Mouse (Mus musculus): ENCODE results near the gene Ptges3l.

Gene Ptges3l

GRCm38 (mm10) chr11:101458217-101458616 lies 33.1 kb upstream of the Ptges3l start:
- in situ Hi-C loops (cut with MboI; ENCODE audit: unreplicated experiment in 2 of 2), result no loop called here

- in situ Hi-C loops (cut with MboI; ENCODE audit: unreplicated experiment in 2 of 2), result no loop called here
Measured at GRCm38 (mm10) chr11:101457631-101458030, 32.5 kb upstream of the Ptges3l start.

GRCm38 (mm10) chr11:101455627-101456026 lies 30.5 kb upstream of the Ptges3l start:
- in situ Hi-C loops (cut with MboI; ENCODE audit: unreplicated experiment in 2 of 2), result no loop called here

GRCm38 (mm10) chr11:101454702-101455101 lies 29.6 kb upstream of the Ptges3l start:
- in situ Hi-C loops (cut with MboI; ENCODE audit: unreplicated experiment in 2 of 2), result no loop called here

DNA sequence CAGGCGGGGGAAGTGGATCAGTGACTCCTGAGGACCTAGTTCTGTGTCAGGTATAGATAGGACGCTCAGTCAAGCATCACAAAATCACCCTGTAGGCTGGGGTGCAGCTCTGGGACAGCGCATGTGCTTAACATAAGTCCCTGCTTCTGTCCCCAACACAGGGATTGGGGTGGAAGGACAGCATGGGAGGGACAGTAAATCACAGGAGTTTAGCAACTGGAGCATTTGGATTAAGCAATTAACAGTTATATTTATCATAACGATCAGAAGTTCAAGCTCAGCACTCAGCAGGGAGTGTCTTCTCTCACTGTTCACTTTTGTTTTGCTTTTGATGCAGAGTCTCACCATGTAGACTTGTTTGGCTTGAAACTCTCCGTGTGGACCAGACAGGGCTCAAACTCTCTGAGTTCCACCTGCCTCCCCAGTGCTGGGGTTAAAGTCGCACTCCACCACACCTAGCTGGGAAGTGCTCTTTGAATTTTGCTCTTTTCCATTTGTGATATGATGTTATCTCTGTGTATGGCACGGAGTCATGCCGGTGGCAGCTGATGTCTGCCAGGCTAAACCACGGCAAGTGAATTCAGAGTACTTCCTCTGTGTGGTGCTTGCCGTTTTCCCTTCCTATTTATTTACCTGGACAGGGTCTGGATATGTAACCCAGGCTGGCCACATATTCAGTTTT lies 27.1 kb upstream of the Ptges3l start:
- in situ Hi-C loops (cut with MboI; ENCODE audit: unreplicated experiment in 2 of 2), result no loop called here

- in situ Hi-C loops (cut with MboI; ENCODE audit: unreplicated experiment in 2 of 2), result no loop called here
Measured at GRCm38 (mm10) chr11:101451536-101451935, 26.4 kb upstream of the Ptges3l start.

DNA sequence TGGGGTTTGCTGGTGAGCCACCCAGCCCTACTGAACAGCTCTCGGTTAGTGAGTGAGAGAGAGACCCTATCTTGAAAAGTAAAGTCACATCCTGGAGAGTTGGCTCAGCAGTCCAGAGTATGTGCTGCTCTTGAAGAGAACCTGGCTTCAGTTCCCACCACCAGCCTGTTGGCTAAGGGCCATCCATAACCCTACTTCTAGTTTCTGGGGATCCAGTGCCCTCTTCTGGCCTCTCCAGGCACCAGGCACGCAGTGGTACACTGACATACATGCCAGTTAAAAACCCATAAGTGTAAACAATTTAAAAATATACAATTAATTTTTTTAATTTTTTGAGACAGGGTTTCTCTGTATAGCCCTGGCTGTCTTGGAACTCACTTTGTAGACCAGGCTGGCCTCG lies 25.3 kb upstream of the Ptges3l start:
- in situ Hi-C loops (cut with MboI; ENCODE audit: unreplicated experiment in 2 of 2), result no loop called here

DNA sequence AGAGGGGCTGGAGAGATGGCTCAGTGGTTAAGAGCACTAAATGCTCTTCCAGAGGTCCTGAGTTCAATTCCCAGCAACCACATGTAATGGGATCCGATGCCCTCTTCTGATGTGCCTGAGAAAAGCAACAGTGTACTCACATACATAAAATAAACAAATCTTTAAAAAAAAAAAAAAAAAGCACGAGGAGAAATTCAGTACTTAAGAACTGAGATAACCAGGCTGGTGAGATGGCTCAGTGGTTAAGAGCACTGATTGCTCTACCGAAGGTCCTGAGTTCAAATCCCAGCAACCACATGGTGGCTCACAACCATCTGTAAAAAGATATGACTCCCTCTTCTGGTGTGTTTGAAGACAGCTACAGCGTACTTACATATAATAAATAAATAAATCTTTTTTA lies 24.5 kb upstream of the Ptges3l start:
- in situ Hi-C loops (cut with MboI; ENCODE audit: unreplicated experiment in 2 of 2), result loop anchor here in 1 of 2 experiments (25.0 kb wide), 1 partner anchor 362 kb away; the partner anchor contains the start of genes Coasy, Hsd17b1, Mlx and Psmc3ip

- in situ Hi-C loops (cut with MboI; ENCODE audit: unreplicated experiment in 2 of 2), result loop anchor here in 1 of 2 experiments (25.0 kb wide), 1 partner anchor 362 kb away; the partner anchor contains the start of genes Coasy, Hsd17b1, Mlx and Psmc3ip
Measured at GRCm38 (mm10) chr11:101448899-101449298, 23.8 kb upstream of the Ptges3l start.

GRCm38 (mm10) chr11:101448274-101448746 lies 23.2 kb upstream of the Ptges3l start, which contains the start of gene Ifi35:
TSS of gene Ifi35 (plus strand) at chr11:101448407.
- in situ Hi-C loops (cut with MboI; ENCODE audit: unreplicated experiment in 2 of 2), result loop anchor here in 1 of 2 experiments (25.0 kb wide), 1 partner anchor 361 kb away; the partner anchor contains the start of genes Coasy, Hsd17b1, Mlx and Psmc3ip

DNA sequence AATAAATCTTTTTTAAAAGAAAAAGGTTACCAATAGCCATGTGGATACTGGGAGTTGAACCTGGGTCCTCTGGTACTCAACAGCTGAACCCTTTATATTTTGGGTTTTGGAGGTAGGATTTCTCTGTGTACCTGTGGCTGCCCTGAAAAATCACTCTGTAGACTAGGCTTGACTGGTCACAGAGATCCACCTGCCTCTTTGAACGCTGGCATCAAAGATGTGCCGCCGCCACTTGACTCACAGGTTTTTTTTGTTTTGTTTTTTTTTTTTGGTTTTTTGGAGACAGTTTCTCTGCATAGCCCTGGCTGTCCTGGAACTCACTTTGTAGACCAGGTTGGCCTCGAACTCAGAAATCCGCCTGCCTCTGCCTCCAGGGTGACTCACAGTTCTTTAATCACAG lies 22.7 kb upstream of the Ptges3l start:
- in situ Hi-C loops (cut with MboI; ENCODE audit: unreplicated experiment in 2 of 2), result loop anchor here in 1 of 2 experiments (25.0 kb wide), 1 partner anchor 360 kb away; the partner anchor contains the start of genes Coasy, Hsd17b1, Mlx and Psmc3ip

- in situ Hi-C loops (cut with MboI; ENCODE audit: unreplicated experiment in 2 of 2), result loop anchor here in 1 of 2 experiments (25.0 kb wide), 1 partner anchor 360 kb away; the partner anchor contains the start of genes Coasy, Hsd17b1, Mlx and Psmc3ip
Measured at GRCm38 (mm10) chr11:101446860-101447259, 21.7 kb upstream of the Ptges3l start.

DNA sequence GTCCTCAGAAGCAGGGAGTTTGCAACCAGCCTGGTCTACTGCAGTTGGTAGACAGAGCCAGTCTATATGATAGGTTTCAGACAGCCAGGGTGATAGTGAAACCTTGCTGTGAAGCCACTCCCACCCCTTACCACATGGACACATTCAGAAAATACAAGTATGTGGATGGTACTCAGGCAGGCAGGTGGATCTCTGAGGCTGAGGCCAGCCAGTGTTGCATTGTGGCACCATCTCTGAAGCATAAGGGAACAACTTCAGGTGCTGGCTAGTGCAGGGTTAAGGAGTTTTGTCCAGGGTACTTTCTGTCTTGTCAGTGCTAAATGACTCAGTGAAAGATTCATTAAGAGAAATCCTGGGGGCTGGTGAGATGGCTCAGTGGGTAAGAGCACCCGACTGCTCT lies 21.2 kb upstream of the Ptges3l start:
- in situ Hi-C loops (cut with MboI; ENCODE audit: unreplicated experiment in 2 of 2), result loop anchor here in 1 of 2 experiments (25.0 kb wide), 1 partner anchor 359 kb away; the partner anchor contains the start of genes Coasy, Hsd17b1, Mlx and Psmc3ip

DNA sequence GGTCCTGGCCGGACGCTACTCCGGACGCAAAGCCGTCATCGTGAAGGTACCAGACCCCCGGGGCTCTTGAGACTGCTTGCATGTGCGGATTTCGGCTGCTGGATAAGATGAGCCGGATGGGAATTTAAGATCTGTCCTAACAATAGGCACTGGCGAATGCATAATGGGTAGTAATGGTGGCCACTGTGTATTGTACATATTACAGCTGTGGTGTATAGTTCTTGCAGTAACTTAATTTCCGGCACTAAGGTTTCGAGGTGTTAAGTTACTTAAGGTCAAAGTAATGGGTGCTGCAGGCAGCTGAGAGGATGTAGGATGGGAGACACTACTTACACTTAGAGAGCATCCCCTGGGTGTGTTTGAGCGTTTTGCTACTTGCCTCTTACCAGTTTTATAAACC lies 17.6 kb upstream of the Ptges3l start:
- in situ Hi-C loops (cut with MboI; ENCODE audit: unreplicated experiment in 2 of 2), result loop anchor here in 1 of 2 experiments (25.0 kb wide), 1 partner anchor 355 kb away; the partner anchor contains the start of genes Coasy, Hsd17b1, Mlx and Psmc3ip

DNA sequence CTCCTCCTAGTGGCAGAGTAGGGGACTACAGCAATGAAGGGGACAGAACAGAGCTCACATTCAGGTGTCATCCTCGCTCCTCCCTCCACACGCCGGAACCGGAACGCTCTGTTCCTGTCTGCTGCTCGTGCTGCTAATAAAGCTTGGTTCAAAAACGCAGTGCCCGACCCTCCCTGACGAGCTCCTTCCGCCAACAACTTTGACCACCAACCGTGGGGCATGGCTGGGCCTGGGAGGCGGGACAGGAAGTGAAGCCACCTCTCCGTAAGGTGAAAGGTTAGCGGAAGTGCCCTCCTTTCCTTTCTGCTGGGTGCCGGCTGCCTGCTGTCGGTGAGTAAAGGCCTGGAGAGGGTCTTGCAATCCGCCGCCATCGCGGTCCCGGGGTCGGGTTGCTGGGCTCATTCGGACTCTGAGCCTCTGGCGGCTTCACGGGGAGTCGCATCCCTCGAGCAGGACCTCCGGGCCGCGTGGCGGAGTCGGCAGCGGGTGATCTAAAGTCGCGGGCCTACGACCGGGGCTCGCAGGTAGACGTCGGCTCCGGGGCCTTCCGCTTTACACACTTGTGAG lies 17.1 kb upstream of the Ptges3l start, which contains the start of gene Rpl27:
Rpl27 (plus strand) TSS at position 172 of the 567 bp plus-strand sequence.
- in situ Hi-C loops (cut with MboI; ENCODE audit: unreplicated experiment in 2 of 2), result loop anchor here in 1 of 2 experiments (25.0 kb wide), 1 partner anchor 355 kb away; the partner anchor contains the start of genes Coasy, Hsd17b1, Mlx and Psmc3ip

DNA sequence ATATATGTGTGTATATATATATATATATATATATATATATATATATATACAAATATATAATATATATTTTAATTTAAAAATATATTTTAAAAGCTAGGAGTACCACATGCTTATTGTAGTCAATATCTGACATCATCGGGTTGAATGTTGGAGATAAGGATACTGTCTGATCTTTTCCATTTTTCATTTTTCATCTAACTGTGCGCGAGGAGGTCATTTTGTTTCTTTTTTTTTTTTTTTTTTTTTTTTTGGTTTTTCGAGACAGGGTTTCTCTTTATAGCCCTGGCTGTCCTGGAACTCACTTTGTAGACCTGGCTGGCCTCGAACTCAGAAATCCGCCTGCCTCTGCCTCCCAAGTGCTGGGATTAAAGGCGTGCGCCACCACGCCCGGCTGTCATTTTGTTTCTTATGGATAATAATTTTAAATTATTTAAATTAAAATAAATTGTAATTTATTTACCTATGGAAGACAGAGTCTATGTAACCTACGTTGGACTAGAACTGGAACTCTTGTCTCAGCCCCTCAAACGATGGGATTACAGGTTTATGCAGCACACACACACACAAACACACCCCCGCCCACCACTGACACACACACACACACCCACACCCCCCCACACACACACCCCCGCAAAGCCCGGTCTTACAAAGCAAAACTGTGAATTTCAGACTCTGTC lies 16.5 kb upstream of the Ptges3l start:
- in situ Hi-C loops (cut with MboI; ENCODE audit: unreplicated experiment in 2 of 2), result loop anchor here in 1 of 2 experiments (25.0 kb wide), 1 partner anchor 354 kb away; the partner anchor contains the start of genes Coasy, Hsd17b1, Mlx and Psmc3ip

- in situ Hi-C loops (cut with MboI; ENCODE audit: unreplicated experiment in 2 of 2), result loop anchor here in 1 of 2 experiments (10.0 to 25.0 kb wide), 2 partner anchors 113 to 351 kb away; partner anchors contain the start of genes Aoc2, Coasy, Hsd17b1 and Mlx
Measured at GRCm38 (mm10) chr11:101438006-101438405, 12.9 kb upstream of the Ptges3l start.

DNA sequence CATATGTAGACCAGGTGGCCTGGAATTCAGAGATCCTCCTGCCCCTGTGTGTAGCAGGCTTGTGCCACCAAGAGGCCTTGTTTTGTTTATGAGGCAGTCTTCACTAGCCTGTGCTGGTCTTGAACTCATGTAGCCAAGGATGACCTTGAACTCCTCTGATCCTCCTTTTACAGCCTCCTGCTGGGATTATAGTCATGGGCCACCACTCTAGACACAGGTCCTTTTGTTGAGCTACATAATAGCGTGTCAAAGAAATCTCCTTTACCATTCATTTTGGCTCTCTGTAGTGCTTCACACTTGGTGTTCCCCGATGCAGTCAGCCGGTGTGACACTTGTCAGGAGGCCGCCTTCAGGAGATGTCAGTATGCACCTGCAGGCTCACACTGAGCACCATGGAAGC lies 11.8 kb upstream of the Ptges3l start:
- in situ Hi-C loops (cut with MboI; ENCODE audit: unreplicated experiment in 2 of 2), result loop anchor here in 1 of 2 experiments (10.0 to 25.0 kb wide), 2 partner anchors 112 to 350 kb away; partner anchors contain the start of genes Aoc2, Coasy, Hsd17b1 and Mlx

- in situ Hi-C loops (cut with MboI; ENCODE audit: unreplicated experiment in 2 of 2), result loop anchor here in 1 of 2 experiments (10.0 to 25.0 kb wide), 2 partner anchors 111 to 349 kb away; partner anchors contain the start of genes Aoc2, Coasy, Hsd17b1 and Mlx
Measured at GRCm38 (mm10) chr11:101435831-101436230, 10.7 kb upstream of the Ptges3l start.

GRCm38 (mm10) chr11:101433396-101433795 lies 8.3 kb upstream of the Ptges3l start:
- in situ Hi-C loops (cut with MboI; ENCODE audit: unreplicated experiment in 2 of 2), result loop anchor here in 1 of 2 experiments (10.0 to 25.0 kb wide), 2 partner anchors 109 to 346 kb away; partner anchors contain the start of genes Aoc2, Coasy, Hsd17b1 and Mlx

Measured in v-Abl transformed pro-B cells (cell line).